Mouse (Mus musculus): ENCODE results near the gene Copz2. TPM values are rescaled to one million over a fixed set of nuclear protein-coding genes. Genes with fewer than 3 reads are reported as not detected.

Gene Copz2
- polyA plus RNA-seq, 1 experiment from 2014 or later = 16.3 TPM

GRCm38 (mm10) chr11:96899449-96900306, 50.0 kb downstream of the Copz2 start:
- Histone ChIP-seq H3K36me3 (ENCODE audit: control insufficient read depth, insufficient read depth, low read length) (no peaks in the 10 kb centered on the region), H3K4me3 (ENCODE audit: low read depth, low read length) (no peak overlapping the region), H3K27ac (ENCODE audit: low read length) (0 out of 2 replicates have a peak overlapping the region, but pooled peaks have one; percentile 56), H3K4me2 (ENCODE audit: low read length) (peak overlapping the region; percentile 17; the same call in 1 of the 2 replicates), H3K9ac (ENCODE audit: low read depth, low read length) (peak overlapping the region; percentile 35; the same call in 1 of the 2 replicates), H3K4me1 (ENCODE audit: control insufficient read depth, insufficient read depth, low read length) (peaks cover 28% of the 10 kb centered on the region), H3K9me3 (replicated peaks; ENCODE audit: control insufficient read depth, low read length, poor library complexity, severe bottlenecking) (no peaks in the 10 kb centered on the region), H3K27me3 (ENCODE audit: control insufficient read depth, insufficient read depth, low read depth, low read length) (no peaks in the 10 kb centered on the region)
- 25% methylated on average over 12 of the region's 13 CpGs for WGBS
- ATAC-seq = no peak; the same call in 1 of the 2 replicates

- Histone ChIP-seq H3K27ac (ENCODE audit: low read length) (no peak overlapping the region), H3K9ac (ENCODE audit: low read depth, low read length) (no peak overlapping the region), H3K9me3 (replicated peaks; ENCODE audit: control insufficient read depth, low read length, poor library complexity, severe bottlenecking) (no peaks in the 10 kb centered on the region), H3K4me2 (ENCODE audit: low read length) (no peak overlapping the region), H3K36me3 (ENCODE audit: control insufficient read depth, insufficient read depth, low read length) (no peaks in the 10 kb centered on the region), H3K4me3 (ENCODE audit: low read depth, low read length) (no peak overlapping the region), H3K4me1 (ENCODE audit: control insufficient read depth, insufficient read depth, low read length) (peaks cover 28% of the 10 kb centered on the region), H3K27me3 (ENCODE audit: control insufficient read depth, insufficient read depth, low read depth, low read length) (no peaks in the 10 kb centered on the region)
- ATAC-seq = no peak
- WGBS = 38% methylated on average over 9 of the region's 9 CpGs
These were observed 51.7 kb downstream of the Copz2 start for GRCm38 (mm10) chr11:96901332-96901731.

GRCm38 (mm10) chr11:96902639-96903635, 53.3 kb downstream of the Copz2 start:
- peak overlapping the region; percentile 62 for H3K27ac ChIP-seq (ENCODE audit: low read length)
- H3K9ac ChIP-seq (ENCODE audit: low read depth, low read length) = peak overlapping the region; percentile 10
- peak; percentile 66 for ATAC-seq
- H3K27me3 ChIP-seq (ENCODE audit: control insufficient read depth, insufficient read depth, low read depth, low read length) = no peaks in the 10 kb centered on the region
- no peaks in the 10 kb centered on the region; the same call in 1 of the 2 replicates for H3K36me3 ChIP-seq (ENCODE audit: control insufficient read depth, insufficient read depth, low read length)
- no peaks in the 10 kb centered on the region for H3K9me3 ChIP-seq (replicated peaks; ENCODE audit: control insufficient read depth, low read length, poor library complexity, severe bottlenecking)
- 5% methylated on average over 16 of the region's 16 CpGs for WGBS
- no peak overlapping the region for H3K4me2 ChIP-seq (ENCODE audit: low read length)
- H3K4me1 ChIP-seq (ENCODE audit: control insufficient read depth, insufficient read depth, low read length) = peaks cover 28% of the 10 kb centered on the region
- H3K4me3 ChIP-seq (ENCODE audit: low read depth, low read length) = no peak overlapping the region

- 34% methylated on average over 15 of the region's 15 CpGs for WGBS
- ATAC-seq = no peak
- no peak overlapping the region for H3K4me2 ChIP-seq (ENCODE audit: low read length)
- H3K9ac ChIP-seq (ENCODE audit: low read depth, low read length) = no peak overlapping the region
- no peaks in the 10 kb centered on the region for H3K9me3 ChIP-seq (replicated peaks; ENCODE audit: control insufficient read depth, low read length, poor library complexity, severe bottlenecking)
- peaks cover under 1% of the 10 kb centered on the region; the same call in 1 of the 2 replicates for H3K36me3 ChIP-seq (ENCODE audit: control insufficient read depth, insufficient read depth, low read length)
- H3K27me3 ChIP-seq (ENCODE audit: control insufficient read depth, insufficient read depth, low read depth, low read length) = no peaks in the 10 kb centered on the region
- 0 out of 2 replicates have a peak overlapping the region, but pooled peaks have one; percentile 5 for H3K27ac ChIP-seq (ENCODE audit: low read length)
- peaks cover 15% of the 10 kb centered on the region for H3K4me1 ChIP-seq (ENCODE audit: control insufficient read depth, insufficient read depth, low read length)
- no peak overlapping the region for H3K4me3 ChIP-seq (ENCODE audit: low read depth, low read length)
These were observed 56.9 kb downstream of the Copz2 start for GRCm38 (mm10) chr11:96906431-96907161.

GRCm38 (mm10) chr11:96908594-96908993, 58.9 kb downstream of the Copz2 start:
- Histone ChIP-seq H3K9me3 (replicated peaks; ENCODE audit: control insufficient read depth, low read length, poor library complexity, severe bottlenecking) (no peaks in the 10 kb centered on the region), H3K4me1 (ENCODE audit: control insufficient read depth, insufficient read depth, low read length) (no peaks in the 10 kb centered on the region; the same call in 1 of the 2 replicates), H3K36me3 (ENCODE audit: control insufficient read depth, insufficient read depth, low read length) (peaks cover 3% of the 10 kb centered on the region; the same call in 1 of the 2 replicates), H3K9ac (ENCODE audit: low read depth, low read length) (no peak overlapping the region), H3K4me2 (ENCODE audit: low read length) (no peak overlapping the region), H3K4me3 (ENCODE audit: low read depth, low read length) (no peak overlapping the region), H3K27me3 (ENCODE audit: control insufficient read depth, insufficient read depth, low read depth, low read length) (no peaks in the 10 kb centered on the region), H3K27ac (ENCODE audit: low read length) (no peak overlapping the region)
- ATAC-seq = no peak
- 90% methylated on average over 12 of the region's 12 CpGs for WGBS

GRCm38 (mm10) chr11:96910003-96910402, 60.3 kb downstream of the Copz2 start:
- H3K9me3 ChIP-seq (replicated peaks; ENCODE audit: control insufficient read depth, low read length, poor library complexity, severe bottlenecking) = no peaks in the 10 kb centered on the region
- H3K4me3 ChIP-seq (ENCODE audit: low read depth, low read length) = no peak overlapping the region
- 18% methylated on average over 7 of the region's 7 CpGs for WGBS
- H3K27me3 ChIP-seq (ENCODE audit: control insufficient read depth, insufficient read depth, low read depth, low read length) = no peaks in the 10 kb centered on the region
- H3K36me3 ChIP-seq (ENCODE audit: control insufficient read depth, insufficient read depth, low read length) = peaks cover 3% of the 10 kb centered on the region; the same call in 1 of the 2 replicates
- H3K4me2 ChIP-seq (ENCODE audit: low read length) = no peak overlapping the region
- peak; percentile 43; the same call in 1 of the 2 replicates for ATAC-seq
- no peak overlapping the region for H3K9ac ChIP-seq (ENCODE audit: low read depth, low read length)
- no peak overlapping the region for H3K27ac ChIP-seq (ENCODE audit: low read length)
- H3K4me1 ChIP-seq (ENCODE audit: control insufficient read depth, insufficient read depth, low read length) = peaks cover 2% of the 10 kb centered on the region

MicroRNA genes within 50 kb of the gene (microRNA counts, 519-probe panel; counts per million panel counts)
- microRNA mmu-miR-152 = 2,664 counts per million, percentile 80 among the panel's probes with 10 or more counts

Small RNAs within 50 kb of the gene (microRNA-seq; reads per million reads assigned to microRNA genes)
- gene Mir152 = 34.0 reads per million, percentile 42 among the genes with 10 or more reads in this experiment

Other genes starting within 250 kb of the Copz2 start
- gene Snx11, start 72.3 kb upstream of the Copz2 start, polyA plus RNA-seq (2015; fragmentation: Nextera tagmentation; extraction: Ambion mirVana) = 46.7 TPM in 2 replicates
- 56.2 and 66.3 TPM in 2 replicates for gene Cbx1, start 60.7 kb upstream of the Copz2 start, polyA plus RNA-seq (2015; fragmentation: Nextera tagmentation; extraction: Ambion mirVana)
- 79.1 and 81.8 TPM in 2 replicates for gene Nfe2l1, start 19.9 kb upstream of the Copz2 start, polyA plus RNA-seq (2015; fragmentation: Nextera tagmentation; extraction: Ambion mirVana)
- gene Cdk5rap3, start 66.6 kb downstream of the Copz2 start, polyA plus RNA-seq (2015; fragmentation: Nextera tagmentation; extraction: Ambion mirVana) = 80.6 and 85.7 TPM in 2 replicates
- 0.24 and 0.51 TPM in 2 replicates for gene Prr15l, start 78.2 kb downstream of the Copz2 start, polyA plus RNA-seq (2015; fragmentation: Nextera tagmentation; extraction: Ambion mirVana)
- 32.2 and 32.5 TPM in 2 replicates for gene Pnpo, start 94.1 kb downstream of the Copz2 start, polyA plus RNA-seq (2015; fragmentation: Nextera tagmentation; extraction: Ambion mirVana)
- gene Sp2, start 133.1 kb downstream of the Copz2 start, polyA plus RNA-seq (2015; fragmentation: Nextera tagmentation; extraction: Ambion mirVana) = 15.4 and 16.8 TPM in 2 replicates
- gene Sp6, start 163.5 kb downstream of the Copz2 start, polyA plus RNA-seq (2015; fragmentation: Nextera tagmentation; extraction: Ambion mirVana) = 0.26 and 0.35 TPM in 2 replicates
- gene Scrn2, start 180.1 kb downstream of the Copz2 start, polyA plus RNA-seq (2015; fragmentation: Nextera tagmentation; extraction: Ambion mirVana) = 13.7 and 16.7 TPM in 2 replicates
- 3.4 and 4.0 TPM in 2 replicates for gene Lrrc46, start 191.5 kb downstream of the Copz2 start, polyA plus RNA-seq (2015; fragmentation: Nextera tagmentation; extraction: Ambion mirVana)
- gene Mrpl10, start 191.7 kb downstream of the Copz2 start, polyA plus RNA-seq (2015; fragmentation: Nextera tagmentation; extraction: Ambion mirVana) = 58.9 and 59.1 TPM in 2 replicates
- 11.9 and 12.8 TPM in 2 replicates for gene Osbpl7, start 200.8 kb downstream of the Copz2 start, polyA plus RNA-seq (2015; fragmentation: Nextera tagmentation; extraction: Ambion mirVana)